Mouse (Mus musculus): Measurements from ENCODE around the gene Ypel3.

The Ypel3 gene

DNA sequence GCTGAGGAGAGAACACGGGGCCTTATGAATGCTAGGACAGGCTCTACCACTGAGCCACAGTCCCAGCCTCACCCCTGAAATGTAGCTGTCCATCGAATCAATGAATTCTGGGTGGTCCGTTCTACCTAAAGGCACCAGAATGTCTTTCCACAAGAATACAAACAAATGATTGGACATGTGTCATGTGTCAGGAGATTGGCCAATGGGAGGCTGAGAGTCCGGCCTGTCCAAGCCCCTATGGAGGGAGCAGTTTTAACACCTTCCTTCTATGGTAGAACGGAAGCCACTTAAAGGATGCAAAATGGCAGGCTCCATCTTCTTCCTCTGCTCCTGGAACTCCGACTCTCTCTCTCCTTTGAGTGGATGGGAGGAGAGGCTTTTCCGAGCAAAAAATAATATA, 40.8 kb downstream of the Ypel3 start:
- no peak for DNase-seq

DNA sequence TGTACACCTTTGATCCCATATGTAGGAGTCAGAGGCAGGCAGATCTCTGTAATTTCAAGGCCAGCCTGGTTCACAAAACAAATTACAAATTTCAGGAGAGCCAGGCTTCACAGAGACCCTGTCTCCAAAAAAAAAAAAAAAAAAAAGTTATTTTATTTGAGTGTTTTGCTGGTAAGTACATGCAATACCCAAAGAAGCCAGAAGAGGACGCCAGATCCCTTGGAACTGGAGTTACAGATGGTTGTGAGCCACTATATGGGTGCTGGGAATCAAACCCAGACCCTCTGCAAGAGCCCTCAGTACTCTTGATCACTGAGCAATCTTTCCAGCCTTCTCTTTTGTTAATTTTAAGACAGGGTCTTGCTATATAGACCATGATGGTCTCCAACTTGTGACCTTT, 42.1 kb downstream of the Ypel3 start:
- DNase-seq: no peak

DNA sequence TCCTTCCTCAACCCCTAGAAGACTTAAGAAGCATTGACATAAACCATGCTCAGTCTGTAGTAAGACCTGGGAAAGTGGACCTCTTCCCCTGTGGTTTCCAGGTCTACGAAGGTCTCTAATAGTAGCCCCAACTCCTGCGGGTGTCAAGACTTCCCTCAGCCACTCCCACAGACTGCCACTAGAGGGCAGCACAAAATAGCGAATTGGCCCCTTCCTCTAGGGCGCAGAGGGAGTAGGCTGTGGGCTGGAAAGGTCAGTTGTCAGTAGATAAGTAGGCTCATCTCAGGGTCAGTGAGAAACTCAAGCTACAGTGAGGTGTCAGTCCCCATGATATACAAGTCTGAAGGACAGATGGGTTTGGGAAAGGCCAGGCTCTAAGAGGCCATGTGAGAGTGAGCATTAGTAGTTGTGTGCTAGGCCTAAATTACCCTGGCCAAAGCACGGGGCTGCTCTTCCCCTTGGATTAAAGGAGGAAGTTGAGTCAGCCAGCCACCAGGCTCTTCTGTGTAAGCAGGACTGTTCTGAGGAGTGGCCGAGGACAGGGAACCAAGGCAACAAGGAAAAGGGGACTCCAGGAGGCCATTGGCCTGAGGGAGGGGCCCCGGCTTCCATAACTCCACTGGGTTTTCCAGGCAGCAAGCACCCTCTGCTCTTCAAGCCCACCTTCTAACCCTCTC, 45.2 kb downstream of the Ypel3 start:
- DNase-seq: peak; percentile 95 to 96

DNA sequence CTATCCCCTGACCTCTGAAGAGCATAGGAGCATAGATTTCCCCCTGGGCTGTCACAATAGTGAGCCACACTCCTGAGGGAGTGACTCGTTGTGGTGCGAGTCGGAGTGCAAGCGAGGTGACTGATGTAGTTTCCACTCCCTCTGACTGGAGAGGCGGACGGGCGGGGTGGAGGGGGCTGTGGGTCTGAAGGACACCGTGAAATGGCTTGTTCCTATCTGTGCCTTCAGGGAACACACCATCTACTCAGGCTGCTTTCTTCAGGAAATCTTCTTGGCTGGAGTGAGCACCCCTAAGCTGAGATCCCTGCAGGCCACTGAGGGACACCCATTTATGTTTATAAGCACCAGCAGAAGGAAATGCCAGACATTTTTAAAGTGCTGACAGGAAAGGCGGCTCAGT, 46.0 kb downstream of the Ypel3 start:
- DNase-seq: peak; percentile 61 to 68

DNA sequence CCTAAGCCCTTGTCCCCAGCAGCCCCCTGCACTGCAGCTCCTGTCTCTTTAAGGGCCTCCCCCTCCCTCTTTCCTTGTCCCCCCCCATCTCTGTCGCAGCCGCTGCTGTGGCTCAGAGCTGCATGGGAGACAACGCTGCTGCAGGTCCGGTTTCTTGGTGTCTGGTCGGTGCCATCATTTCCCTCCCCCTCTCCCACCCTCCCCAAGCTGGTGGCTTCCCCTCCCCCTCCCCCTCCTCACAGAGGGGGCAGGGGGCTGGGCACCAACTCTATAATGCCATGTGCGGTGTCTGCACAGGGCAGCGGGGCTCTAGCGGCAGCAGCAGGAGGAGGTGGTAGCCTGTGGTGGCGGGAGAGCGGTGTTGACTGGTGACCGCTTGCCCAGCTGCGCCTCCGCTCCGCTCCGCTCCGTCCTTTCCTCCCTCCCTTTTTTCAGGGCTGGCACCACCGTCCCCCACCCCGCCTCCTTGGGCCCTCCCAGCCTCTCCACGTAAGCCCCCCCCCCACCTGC, 46.5 kb downstream of the Ypel3 start:
- peak; percentile 76 to 85 for DNase-seq

DNA sequence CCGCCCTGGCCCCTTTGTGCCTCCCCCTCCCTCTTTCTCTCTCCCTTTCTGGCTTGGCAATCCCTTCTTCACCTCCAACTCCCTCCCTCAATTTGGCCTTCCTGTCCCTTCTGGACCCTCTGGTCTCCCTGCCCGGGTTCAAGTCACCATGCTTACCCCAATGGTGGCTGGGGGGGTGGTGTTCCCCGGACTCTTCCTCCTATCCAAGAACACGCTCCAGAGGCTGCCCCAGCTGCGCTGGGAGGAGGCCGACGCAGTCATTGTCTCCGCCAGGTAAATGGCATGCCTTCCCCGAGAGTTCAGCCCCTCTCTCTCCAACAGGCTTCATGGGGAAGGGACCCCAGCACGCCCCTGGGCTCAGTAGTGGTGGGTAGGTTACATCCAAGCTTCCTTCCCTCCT, 47.2 kb downstream of the Ypel3 start:
- peak; percentile 46 to 48 for DNase-seq

DNA sequence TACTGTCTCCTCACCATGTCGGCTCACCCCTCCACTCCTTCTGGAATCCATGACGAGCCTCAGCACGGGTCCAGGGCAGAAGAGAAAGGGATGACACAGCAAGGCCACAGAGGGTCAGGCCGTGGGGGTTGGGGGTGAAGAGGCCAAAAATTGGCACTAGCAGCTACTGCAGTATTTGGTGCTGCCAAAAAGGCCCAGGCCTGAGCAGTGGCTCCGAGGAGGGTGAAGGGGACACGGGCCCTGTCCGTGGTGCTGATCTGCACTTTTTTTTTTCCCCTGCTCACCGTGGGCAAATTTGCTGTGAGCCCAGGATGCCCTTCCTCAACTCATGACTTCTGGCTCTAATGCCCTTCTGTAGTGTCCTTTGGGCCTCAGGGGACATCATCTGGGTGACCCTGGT, 48.6 kb downstream of the Ypel3 start:
- peak in 1 of 2 experiments; percentile 22 for DNase-seq

DNA sequence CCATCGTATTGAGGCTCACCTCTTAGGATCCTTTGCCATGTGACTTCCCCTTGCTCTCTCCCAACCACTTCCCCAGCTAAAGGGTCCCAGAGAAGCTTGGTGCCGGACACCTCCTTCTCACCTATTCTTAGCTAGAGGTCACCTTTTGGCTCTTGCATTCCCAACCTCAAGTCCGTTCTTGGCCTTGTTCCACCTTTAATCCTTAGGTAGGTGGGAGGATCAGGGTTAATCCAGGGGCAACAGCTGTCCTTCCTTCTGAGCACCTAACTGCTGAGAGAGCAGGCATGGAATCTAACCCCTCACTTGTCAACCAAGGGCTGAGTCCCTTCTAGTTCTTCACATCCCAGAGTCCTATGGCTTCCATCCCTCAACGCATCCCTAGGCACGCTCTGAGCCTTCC, 49.2 kb downstream of the Ypel3 start:
- no peak for DNase-seq

Data from cerebellum, postnatal 14 days (tissue).